Mouse (Mus musculus): ENCODE results near the gene Bckdk.

DNA sequence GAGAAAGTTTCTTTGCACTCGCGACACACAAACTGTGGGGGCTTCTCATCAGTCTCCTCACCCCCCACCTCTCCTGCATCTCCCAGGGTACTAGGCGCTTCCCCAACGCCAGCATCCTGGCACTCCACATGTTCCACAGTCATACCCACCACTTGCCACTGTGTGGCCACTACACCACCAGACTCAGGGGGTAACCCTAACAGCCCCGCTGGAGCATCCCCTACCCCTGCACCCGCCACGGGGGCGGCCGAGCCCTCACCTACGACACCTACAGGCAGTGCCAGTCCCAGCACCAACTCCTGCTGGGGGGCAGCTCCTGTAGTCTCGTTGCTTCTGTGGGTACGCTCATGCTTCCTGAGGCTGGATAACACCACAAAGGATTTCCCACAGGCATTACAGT lies 37.4 kb upstream of the Bckdk start:
- TF ChIP-seq CTCF (IDR thresholded peaks at IDR 0.05; ENCODE audit: low read depth) (no peak), EP300 (IDR thresholded peaks at IDR 0.05; ENCODE audit: low read depth) (no peak)

Measured in heart, postnatal 0 days (tissue).